Mouse (Mus musculus) MEL-GATA-1-ER (cell line): ENCODE results near the gene C1qtnf9.

Source experiments
- DNase-seq: peaks from one replicate; pipeline ENCODE4 v3.0.0-alpha.2; 2012; ENCODE audit warnings: low read depth; ENCODE audit errors: extremely low read depth

The C1qtnf9 gene

DNA sequence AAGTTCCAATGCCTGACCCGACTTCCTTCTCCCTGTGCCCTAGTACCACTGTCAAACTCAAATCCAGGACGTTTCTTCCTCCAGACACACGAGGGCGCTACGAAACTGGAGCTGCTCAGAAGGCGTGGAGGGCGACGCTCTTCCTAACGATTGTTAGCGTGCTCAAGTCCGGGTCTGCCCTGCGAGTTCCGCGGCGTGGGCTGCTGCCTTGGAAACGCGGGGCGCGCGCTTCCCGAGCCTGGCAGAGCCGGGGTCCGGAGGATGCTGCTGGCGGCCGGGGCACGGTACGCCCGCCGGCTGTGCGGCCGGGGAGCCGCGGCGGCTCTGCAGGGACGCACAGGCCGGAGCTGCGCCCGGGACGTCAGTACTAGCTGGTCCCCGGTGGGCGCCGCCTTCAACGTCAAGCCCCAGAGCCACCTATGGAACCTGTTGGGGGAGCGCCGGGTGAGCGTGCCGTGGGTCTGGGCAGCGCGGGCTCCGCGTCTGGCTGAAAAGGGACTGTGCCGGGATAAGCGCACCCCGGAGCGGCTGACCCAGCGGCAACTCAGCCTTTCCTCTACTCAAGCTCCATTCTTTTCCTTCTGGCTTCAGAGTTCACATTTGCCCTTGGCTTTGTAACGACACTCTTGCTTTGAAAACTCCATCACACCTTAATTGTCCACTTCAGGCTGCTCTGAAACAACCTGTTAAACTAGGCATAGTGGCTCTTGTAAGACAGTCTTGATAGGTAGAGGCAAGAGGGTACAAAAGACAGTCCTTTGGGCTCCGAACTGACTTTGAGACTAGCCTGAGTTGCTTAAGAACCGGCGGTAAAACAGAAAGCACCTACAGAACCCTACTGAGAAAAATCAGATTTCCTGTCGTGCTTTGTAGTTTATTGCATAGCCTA, 16.7 kb downstream of the C1qtnf9 start, which contains the start of gene Mipep:
TSS of gene Mipep (plus strand) at position 147 of the 889 bp plus-strand sequence.
- DNase-seq, result peak; percentile 86

DNA sequence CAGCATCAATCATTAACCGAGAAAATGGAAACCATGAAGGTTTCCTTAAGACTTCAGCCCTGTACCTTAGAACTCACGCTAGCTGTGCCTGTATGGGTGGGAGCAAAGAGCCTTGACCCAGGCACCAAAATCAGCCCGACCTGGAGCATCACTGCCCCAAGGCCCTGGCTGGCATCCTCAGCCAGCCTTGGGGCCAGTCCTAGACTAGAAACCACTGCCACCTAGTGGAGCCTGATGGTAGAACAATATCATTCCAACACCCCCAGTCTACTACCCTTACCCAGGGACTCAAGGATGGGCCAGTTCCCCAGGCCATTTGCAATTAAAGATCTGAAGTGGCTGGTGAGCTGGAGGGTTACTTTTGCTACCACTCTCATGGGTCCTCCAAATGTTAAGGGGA, 22.2 kb downstream of the C1qtnf9 start:
- no peak for DNase-seq

DNA sequence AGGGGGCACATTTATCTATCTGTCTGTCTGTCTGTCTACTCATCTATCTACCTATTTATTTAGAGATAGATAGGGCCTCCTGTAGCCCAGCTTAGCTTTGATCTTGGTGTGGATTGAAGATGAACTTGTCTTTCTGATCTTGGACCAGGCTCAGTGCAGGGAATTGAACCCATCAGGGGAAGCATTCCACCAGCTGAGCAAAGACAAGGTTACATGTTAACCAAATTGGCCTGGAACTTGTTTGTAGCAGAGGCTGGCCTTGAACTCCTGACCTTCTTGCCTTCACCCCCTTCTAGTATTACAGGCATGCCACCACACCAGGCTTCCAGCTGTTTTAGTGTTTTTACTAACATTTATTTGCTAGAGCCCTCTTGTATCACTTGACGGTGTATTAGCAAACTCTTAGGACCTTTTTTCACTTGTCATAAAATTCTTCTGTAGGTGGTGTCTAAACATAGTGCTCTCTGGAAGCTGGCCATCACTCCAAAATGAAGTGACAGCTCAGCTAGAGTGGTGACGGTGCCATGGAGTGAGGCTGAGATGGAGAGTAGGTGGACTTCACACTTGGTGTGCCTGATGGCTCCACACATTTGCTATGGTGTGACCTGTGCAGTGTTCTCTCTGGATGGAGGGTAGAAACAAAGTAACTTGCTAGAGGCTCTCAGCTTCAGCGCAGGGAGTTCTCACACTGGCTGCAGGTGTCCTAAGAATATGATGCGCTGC, 28.8 kb downstream of the C1qtnf9 start:
- no peak for DNase-seq

- no peak for DNase-seq
Measured at GRCm38 (mm10) chr14:60797596-60797995, 29.7 kb downstream of the C1qtnf9 start.

GRCm38 (mm10) chr14:60798721-60799120, 30.8 kb downstream of the C1qtnf9 start:
- DNase-seq, result no peak

GRCm38 (mm10) chr14:60799762-60800728, 32.1 kb downstream of the C1qtnf9 start:
- peak; percentile 38 for DNase-seq

DNA sequence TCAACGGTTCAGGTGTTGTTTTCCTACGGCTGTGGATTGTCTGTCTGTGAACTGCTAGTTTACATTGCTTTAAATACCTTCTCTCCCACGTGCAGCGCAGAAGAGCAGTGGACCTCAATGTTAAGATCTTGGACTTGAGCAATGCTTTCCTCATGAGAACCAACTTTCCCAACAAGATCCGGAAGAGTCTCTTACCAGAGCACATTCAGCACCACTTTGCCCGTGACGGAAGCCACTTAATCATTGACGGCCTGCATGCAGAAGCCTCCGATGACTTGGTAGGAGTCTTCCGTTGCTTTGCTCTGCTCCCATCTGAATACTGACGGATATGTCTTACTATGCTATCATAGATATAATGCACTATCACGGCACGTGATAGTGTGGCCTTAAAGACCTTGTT, 34.1 kb downstream of the C1qtnf9 start:
- DNase-seq, result no peak

DNA sequence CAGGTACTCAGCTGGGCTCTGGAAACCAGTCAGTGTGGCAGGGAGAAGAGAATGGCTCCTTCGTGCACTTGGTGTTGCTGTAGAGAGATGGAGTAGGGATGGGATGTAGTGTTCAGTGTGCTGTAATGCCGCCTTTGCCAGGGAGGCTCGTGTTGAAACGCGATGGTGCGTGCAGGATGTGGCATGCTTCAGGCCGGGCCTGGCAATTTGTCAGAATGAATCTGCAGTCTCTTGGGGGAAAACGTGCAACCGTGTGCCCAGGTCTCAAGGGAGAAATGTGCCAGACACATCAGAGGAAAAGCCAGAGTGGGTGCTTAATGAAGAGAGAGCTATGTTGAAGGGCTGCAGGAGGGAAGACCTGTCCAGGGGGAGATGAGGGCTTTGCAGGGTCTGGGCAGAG, 37.0 kb downstream of the C1qtnf9 start:
- no peak for DNase-seq

DNA sequence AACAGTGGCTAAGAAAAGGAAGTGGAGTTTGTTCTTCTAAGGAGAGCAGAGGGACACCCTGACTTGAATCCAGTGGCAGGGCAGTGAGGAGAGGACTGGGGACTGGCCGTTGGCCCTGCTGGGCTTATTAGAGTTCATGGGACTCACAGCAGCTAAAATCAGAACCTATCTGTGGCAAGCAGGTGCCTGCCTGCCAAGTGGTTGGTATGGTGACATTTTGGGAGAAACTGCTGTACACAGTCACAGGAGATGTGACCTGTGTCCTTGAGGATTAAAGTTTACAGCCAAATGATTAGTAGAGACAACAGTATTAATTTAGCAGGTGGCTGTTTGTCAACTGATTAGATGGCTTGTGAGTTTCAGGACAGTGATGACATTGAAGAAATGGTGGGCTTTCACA, 37.9 kb downstream of the C1qtnf9 start:
- DNase-seq, result no peak

GRCm38 (mm10) chr14:60806891-60807344, 39.0 kb downstream of the C1qtnf9 start:
- no peak for DNase-seq

DNA sequence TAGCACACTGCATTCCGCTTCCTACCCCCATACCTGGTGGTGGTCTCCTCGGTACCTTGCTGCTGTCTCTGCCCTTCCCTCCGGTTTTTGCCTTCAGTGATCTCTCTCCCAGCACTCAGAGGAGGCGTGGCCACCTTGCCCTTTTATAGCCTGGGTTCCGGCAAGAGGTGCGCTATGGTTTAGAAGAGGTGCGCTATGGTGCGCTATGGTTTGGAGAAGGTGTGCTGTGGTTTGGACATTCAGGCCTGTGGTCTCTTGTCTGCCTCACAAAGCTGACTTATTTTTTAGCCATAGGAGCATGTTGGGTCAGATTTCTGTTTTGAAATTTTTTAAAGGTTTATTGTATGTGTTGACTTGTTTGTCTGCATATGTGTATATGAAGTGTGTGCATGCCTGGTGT, 41.9 kb downstream of the C1qtnf9 start:
- DNase-seq, result no peak

DNA sequence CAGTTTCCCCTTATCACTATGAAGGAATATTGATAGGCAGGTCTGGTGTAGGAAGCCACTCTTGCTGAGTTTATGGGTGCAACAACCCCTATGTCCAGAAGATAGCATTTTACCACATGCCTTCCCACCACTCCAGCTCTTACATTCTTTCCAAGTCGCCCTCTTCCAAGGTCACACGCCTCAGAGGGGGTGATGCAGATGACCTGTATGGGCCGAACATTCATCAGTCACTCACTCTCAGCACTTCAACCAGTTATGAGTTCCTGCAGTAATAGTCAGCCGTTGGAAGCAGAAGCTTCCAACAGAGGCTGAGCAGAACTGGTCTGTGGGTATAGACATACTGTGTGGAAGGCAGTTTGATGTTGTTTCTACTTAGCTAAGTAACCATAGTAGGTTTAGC, 43.6 kb downstream of the C1qtnf9 start:
- DNase-seq, result no peak

GRCm38 (mm10) chr14:60815098-60815497, 47.2 kb downstream of the C1qtnf9 start:
- no peak for DNase-seq

DNA sequence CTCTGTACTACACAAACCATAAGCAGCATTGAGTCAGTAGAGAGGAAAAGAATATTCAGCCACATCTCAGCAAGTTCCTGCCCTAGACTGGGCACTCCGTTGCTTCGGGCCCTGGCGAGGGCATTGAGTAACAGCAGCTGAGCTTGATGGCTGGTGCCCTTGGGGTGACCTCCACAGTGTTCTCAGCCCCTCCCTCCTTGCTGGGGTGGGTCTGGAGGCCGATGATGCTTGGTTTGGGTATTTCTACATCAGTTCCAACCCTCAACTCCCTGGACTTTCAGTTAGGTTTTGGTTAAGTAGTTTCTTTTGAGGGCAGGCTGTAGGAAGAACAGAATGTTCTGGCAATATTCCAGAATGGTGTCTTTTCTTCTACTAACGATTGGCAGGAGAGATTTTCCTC, 50.1 kb downstream of the C1qtnf9 start:
- DNase-seq, result no peak

DNA sequence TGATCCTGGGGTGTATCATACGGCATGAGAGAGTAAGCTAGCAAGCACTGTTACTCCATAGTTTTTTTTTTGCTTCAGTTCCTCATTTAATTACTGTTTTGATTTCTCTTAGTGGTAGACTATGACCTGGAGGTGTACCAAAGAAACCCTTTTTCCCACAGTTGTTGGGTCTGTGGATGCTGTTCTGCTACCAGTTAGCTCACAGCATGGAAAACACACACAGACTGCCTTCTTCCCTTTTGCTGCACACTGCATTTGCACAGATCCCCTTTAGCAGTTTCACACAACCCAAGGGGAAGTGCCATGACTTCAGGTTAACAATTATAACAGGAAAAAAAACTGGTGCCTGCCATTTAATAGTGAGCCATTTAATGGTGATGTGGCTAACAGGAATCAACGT, 62.2 kb downstream of the C1qtnf9 start:
- no peak for DNase-seq
